Mouse (Mus musculus) midbrain, postnatal 0 days (tissue): ENCODE measurements around the gene Cmya5. TPM values are rescaled to one million over a fixed set of nuclear protein-coding genes. Genes with fewer than 3 reads are reported as not detected.

Experiments
- ATAC-seq: fragments of 200-750 bp; cut with Nextera tagmentation; 2 replicates; pipeline ENCODE4 v1.8.0; 2017; ENCODE audit warnings: moderate number of reproducible peaks, mild to moderate bottlenecking, moderate TSS enrichment, moderate library complexity; ENCODE audit not compliant: low FRiP score
- DNase-seq: peaks from one replicate; pipeline ENCODE4 v3.0.0-alpha.2; 2015; ENCODE audit warnings: low spot score
- H3K27ac ChIP-seq: fragments of 300-500 bp; sonication (generic); 2 replicates; pipeline ENCODE4 v1.5.1; 2014; ENCODE audit warnings: low read depth, mild to moderate bottlenecking, low read length, mixed read lengths
- H3K27me3 ChIP-seq: fragments of 300-500 bp; sonication (generic); 2 replicates; pipeline ENCODE4 v1.6.1; 2014; ENCODE audit warnings: low read length, control low read depth, mixed read lengths; ENCODE audit not compliant: insufficient read depth
- H3K36me3 ChIP-seq: fragments of 300-500 bp; sonication (generic); 2 replicates; pipeline ENCODE4 v1.6.1; 2014; ENCODE audit warnings: low read length, control low read depth, mixed read lengths; ENCODE audit not compliant: insufficient read depth
- H3K4me1 ChIP-seq: fragments of 300-500 bp; sonication (generic); 2 replicates; pipeline ENCODE4 v1.6.1; 2014; ENCODE audit warnings: mild to moderate bottlenecking, control low read depth, antibody characterized with exemption, low read length, mixed read lengths; ENCODE audit not compliant: insufficient read depth
- H3K4me2 ChIP-seq: fragments of 300-500 bp; sonication (generic); 2 replicates; pipeline ENCODE4 v1.6.1; 2014; ENCODE audit warnings: low read depth, mild to moderate bottlenecking, low read length, mixed read lengths; ENCODE audit not compliant: poor library complexity, severe bottlenecking
- H3K4me3 ChIP-seq: fragments of 300-500 bp; sonication (generic); 2 replicates; pipeline ENCODE4 v1.5.1; 2014; ENCODE audit warnings: low read depth, mild to moderate bottlenecking, low read length, moderate library complexity
- H3K9ac ChIP-seq: fragments of 300-500 bp; sonication (generic); replicated peaks from 2 replicates; pipeline ENCODE4 v1.6.1; 2014; ENCODE audit warnings: mild to moderate bottlenecking, low read length, moderate library complexity, mixed read lengths; ENCODE audit not compliant: poor library complexity, severe bottlenecking
- H3K9me3 ChIP-seq: fragments of 300-500 bp; sonication (generic); 2 replicates; pipeline ENCODE4 v1.6.1; 2016; ENCODE audit warnings: low read length, control low read depth
- CTCF ChIP-seq: IDR thresholded peaks from 2 replicates; pipeline ENCODE4 v1.5.1; 2016; ENCODE audit warnings: antibody characterized with exemption, mild to moderate bottlenecking
- WGBS: fragments of 180-500 bp; shearing (Covaris S2); extraction: QIAGEN DNeasy Blood & Tissue Kit; methylation state at CpG from one replicate; pipeline ENCODE4 v1.1.7; 2014; 5-methylcytosine and 5-hydroxymethylcytosine counted together
- polyA plus RNA-seq: library from polyadenylated mRNA; unstranded; fragments of >200 nt; fragmentation: Nextera tagmentation; extraction: Ambion mirVana; gene quantifications from 2 replicates; pipeline ENCODE4 v1.2.1, GENCODE M21; 2015
- total RNA-seq: library from RNA; depleted of rRNA; stranded (reverse); fragments of >200 nt; gene quantifications from 2 replicates; pipeline ENCODE4 v1.2.3, GENCODE M21; 2014

Cmya5 gene
- total and polyA plus RNA-seq, 2 experiments from 2014 or later = 0.16 to 0.71 TPM

DNA sequence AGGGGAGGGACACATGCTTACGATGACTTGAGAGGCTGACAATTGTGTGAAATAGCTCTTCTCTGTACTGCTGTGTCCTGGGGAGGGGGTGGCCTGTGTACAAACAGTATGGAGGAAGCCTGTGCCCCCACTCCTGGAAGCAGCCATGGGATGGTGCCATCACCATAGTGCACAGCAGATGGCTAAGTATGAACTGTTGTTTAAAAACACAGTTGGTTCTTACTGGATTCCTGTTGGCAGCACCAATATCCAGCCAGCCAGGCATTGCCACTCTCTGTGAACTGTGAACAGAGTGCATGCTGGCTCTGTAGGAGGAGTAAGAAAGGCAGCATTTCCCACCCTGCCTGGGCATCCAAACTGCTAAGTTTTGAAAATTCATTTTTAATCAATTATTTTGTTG is 88.4 kb downstream of the Cmya5 start:
- Histone ChIP-seq H3K27ac (no peak overlapping the region), H3K4me2 (no peak overlapping the region), H3K4me1 (no peaks in the 10 kb centered on the region), H3K9me3 (no peaks in the 10 kb centered on the region), H3K9ac (no peak overlapping the region), H3K27me3 (no peaks in the 10 kb centered on the region), H3K36me3 (no peaks in the 10 kb centered on the region), H3K4me3 (no peak overlapping the region)
- no peak for DNase-seq
- no peak for ATAC-seq
- WGBS = 94% methylated on average over 1 of the region's 1 CpGs
- no peak for TF ChIP-seq CTCF

DNA sequence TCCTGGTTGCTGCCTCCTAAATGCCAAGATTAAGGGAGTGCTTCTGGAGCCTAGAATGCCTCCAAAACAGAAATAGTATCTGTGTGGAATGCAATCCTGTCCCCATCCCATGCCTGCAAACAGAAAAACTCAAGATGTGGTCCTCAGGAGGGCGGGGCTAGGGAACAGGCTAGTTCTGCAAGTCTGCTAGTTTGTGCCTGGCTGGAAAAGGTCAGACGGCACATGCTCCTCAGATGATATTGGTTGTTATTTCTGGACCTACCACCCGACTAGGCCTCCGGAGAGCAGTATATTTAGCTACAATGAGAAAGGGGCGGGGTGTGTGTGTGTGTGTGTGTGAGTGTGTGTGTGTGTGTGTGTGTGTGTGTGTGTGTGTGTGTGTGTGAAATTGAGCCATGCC is 93.0 kb downstream of the Cmya5 start:
- Histone ChIP-seq H3K4me3 (no peak overlapping the region), H3K27ac (no peak overlapping the region), H3K9ac (no peak overlapping the region), H3K27me3 (no peaks in the 10 kb centered on the region), H3K9me3 (no peaks in the 10 kb centered on the region), H3K4me2 (no peak overlapping the region), H3K36me3 (no peaks in the 10 kb centered on the region), H3K4me1 (no peaks in the 10 kb centered on the region)
- WGBS = 96% methylated on average over 5 of the region's 5 CpGs
- DNase-seq = no peak
- ATAC-seq = no peak
- TF ChIP-seq CTCF = no peak

DNA sequence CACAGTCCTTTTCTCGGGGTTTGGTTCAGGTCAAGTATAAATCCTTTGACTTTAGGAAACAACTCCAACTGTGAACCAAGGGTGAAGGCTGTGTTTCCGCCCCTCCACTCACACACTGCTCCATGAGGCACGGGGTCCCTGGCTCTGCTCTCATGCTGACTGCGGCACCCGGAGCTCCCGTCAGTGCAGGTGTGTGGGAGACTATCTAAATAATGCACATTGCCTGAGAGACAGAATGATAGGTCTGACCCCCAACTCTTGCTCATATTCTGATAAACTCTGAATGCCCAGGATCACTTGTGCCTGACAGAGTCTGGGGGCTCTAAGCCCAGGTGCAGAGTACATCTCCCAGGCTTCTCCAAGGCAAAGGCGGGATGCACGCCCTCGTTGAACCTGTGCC is 103.5 kb downstream of the Cmya5 start:
- no peak overlapping the region for H3K4me3 ChIP-seq
- H3K9me3 ChIP-seq = no peaks in the 10 kb centered on the region
- no peak overlapping the region for H3K9ac ChIP-seq
- TF ChIP-seq CTCF = no peak
- no peaks in the 10 kb centered on the region for H3K27me3 ChIP-seq
- no peak overlapping the region for H3K4me2 ChIP-seq
- H3K36me3 ChIP-seq = no peaks in the 10 kb centered on the region
- 83% methylated on average over 9 of the region's 9 CpGs for WGBS
- H3K4me1 ChIP-seq = no peaks in the 10 kb centered on the region
- ATAC-seq (no peak), DNase-seq (no peak)
- H3K27ac ChIP-seq = no peak overlapping the region

DNA sequence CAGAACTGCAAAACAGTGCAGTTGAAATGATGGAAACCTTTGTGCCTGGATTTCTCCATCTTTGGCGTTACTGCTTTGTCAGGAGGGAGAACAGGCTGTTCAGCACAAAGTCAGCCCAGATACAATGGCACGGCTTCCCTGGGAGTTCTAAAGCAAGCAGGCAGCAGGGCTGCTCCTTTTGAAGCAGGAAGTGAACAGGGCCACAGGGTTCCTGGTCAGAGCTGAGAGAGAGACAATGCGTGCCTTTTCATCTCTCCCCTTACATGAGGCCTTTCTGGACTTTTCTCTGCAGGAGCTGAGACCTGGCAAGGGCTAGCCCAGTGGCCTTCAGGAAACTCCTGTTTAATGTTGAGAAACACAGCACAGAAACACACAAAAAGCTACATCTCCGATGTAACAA is 108.3 kb downstream of the Cmya5 start:
- TF ChIP-seq CTCF = no peak
- Histone ChIP-seq H3K4me3 (no peak overlapping the region), H3K27ac (no peak overlapping the region), H3K27me3 (no peaks in the 10 kb centered on the region), H3K4me2 (no peak overlapping the region), H3K36me3 (no peaks in the 10 kb centered on the region), H3K9me3 (no peaks in the 10 kb centered on the region), H3K4me1 (no peaks in the 10 kb centered on the region), H3K9ac (no peak overlapping the region)
- 34% methylated on average over 4 of the region's 4 CpGs for WGBS
- no peak for ATAC-seq
- DNase-seq = no peak

DNA sequence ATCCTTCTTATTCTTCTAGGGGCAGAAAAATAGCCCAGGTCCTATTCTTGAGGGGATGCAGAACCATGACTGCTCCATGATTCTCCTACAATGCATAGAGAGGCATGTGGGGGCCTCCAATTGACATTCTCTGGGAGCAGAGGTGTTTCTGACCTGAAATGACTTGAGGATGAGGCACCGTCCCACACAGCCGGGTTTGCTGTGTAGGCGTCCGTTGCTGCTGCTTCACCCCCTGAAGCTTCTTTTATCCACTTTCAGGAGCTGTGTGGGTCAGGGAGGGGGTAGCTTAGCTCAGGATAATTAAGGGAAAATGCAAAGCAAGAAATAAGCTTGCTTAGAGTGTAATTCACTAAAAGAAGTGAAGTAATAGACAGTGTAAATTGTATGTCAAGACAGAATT is 115.2 kb downstream of the Cmya5 start:
- Histone ChIP-seq H3K4me1 (no peaks in the 10 kb centered on the region), H3K4me2 (no peak overlapping the region), H3K36me3 (no peaks in the 10 kb centered on the region), H3K27me3 (no peaks in the 10 kb centered on the region), H3K27ac (no peak overlapping the region), H3K9me3 (0 out of 2 replicates have a peak, but pooled peaks cover 6% of the 10 kb centered on the region), H3K9ac (no peak overlapping the region), H3K4me3 (no peak overlapping the region)
- TF ChIP-seq CTCF = no peak
- ATAC-seq (no peak), DNase-seq (no peak)
- 68% methylated on average over 4 of the region's 4 CpGs for WGBS

DNA sequence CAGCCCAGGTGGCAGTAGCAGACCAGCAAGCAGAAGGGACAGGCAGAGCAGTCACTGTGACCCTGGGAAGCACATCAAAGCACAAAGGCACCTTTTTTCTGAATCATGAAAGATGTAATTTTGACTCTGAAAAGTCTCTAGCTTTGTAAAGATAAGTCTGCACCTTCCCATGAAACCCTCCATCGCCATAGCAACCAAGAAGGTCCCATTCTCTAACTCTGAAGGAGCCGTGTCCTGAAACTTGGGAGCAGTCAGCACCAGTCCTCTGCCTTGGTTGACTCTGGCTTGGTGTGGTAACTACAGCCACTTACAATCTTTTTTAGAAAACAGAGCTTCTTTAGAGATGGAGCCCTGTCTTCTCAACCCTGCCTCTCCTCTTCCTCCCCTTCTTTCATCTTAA is 119.7 kb downstream of the Cmya5 start:
- Histone ChIP-seq H3K4me3 (no peak overlapping the region), H3K4me2 (no peak overlapping the region), H3K36me3 (no peaks in the 10 kb centered on the region), H3K9me3 (0 out of 2 replicates have a peak, but pooled peaks cover 6% of the 10 kb centered on the region), H3K4me1 (no peaks in the 10 kb centered on the region), H3K27ac (no peak overlapping the region), H3K9ac (no peak overlapping the region), H3K27me3 (no peaks in the 10 kb centered on the region)
- TF ChIP-seq CTCF = no peak
- no peak for ATAC-seq
- no peak for DNase-seq
- 45% methylated on average over 2 of the region's 2 CpGs for WGBS
